Mouse (Mus musculus) megakaryocyte, embryonic 14.5 days (primary cell): Measurements from ENCODE around the gene Cyp4a32.

Experiments
- FLI1 ChIP-seq: IDR thresholded peaks from 2 replicates; pipeline ENCODE4 v1.6.1; 2012; ENCODE audit warnings: low read length, inconsistent platforms, mixed read lengths
- GATA1 ChIP-seq: IDR thresholded peaks from 3 replicates; pipeline ENCODE4 v1.6.1; 2012; ENCODE audit warnings: mixed read lengths, low read length, inconsistent platforms, borderline replicate concordance

DNA sequence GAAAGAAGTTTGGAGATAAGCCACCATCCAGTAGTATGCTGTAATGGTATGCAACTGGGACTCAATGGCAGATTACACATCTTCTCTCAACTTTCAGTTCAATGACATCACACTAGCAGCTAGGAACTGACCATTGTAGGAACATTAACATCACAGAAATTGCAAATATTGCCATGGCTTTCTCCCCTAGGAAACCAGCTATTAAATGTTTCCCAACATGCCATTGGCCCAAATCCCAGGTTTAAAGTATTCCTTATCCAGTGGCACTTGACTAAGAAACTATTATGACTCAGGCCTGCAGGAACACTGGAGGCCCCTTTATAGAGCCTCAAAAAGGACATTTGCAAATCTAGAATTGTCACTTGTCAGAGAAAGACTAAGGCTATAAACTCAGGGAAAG lies 48.6 kb downstream of the Cyp4a32 start:
- TF ChIP-seq GATA1 (no peak), FLI1 (no peak)
